ENCODE assay signal across 8 mouse cellular contexts in genomic region chr15:11753216-11753615, GRCm38 (mm10).
DNase-seq lines count a peak whose midpoint lies in the region; ATAC-seq lines count a peak whose summit lies in the region.

No protein-coding gene starts in this region.

- ATAC-seq in hindbrain, embryonic 11.5 days (ENCODE audit: low FRiP score) = no peak
- no peak for ATAC-seq in hindbrain, embryonic 16.5 days
- ATAC-seq in stomach, embryonic 14.5 days (ENCODE audit: insufficient number of reproducible peaks, insufficient read depth, low FRiP score, low read depth) = peak; percentile 63; the same call in 1 of the 2 replicates

- no peaks in the 10 kb centered on the region for H3K9me3 ChIP-seq in hindbrain, embryonic 11.5 days (ENCODE audit: control insufficient read depth, low read length)
- no peaks in the 10 kb centered on the region for H3K9me3 ChIP-seq in hindbrain, embryonic 16.5 days (ENCODE audit: control insufficient read depth, low read length)
- no peaks in the 10 kb centered on the region for H3K9me3 ChIP-seq in stomach, embryonic 14.5 days (ENCODE audit: control insufficient read depth, low read depth, low read length)

- H3K36me3 ChIP-seq in hindbrain, embryonic 11.5 days (ENCODE audit: control insufficient read depth, insufficient read depth, low read length) = no peaks in the 10 kb centered on the region
- no peaks in the 10 kb centered on the region for H3K36me3 ChIP-seq in hindbrain, embryonic 16.5 days (ENCODE audit: control insufficient read depth, insufficient read depth, low read length)
- no peaks in the 10 kb centered on the region for H3K36me3 ChIP-seq in stomach, embryonic 14.5 days (ENCODE audit: control insufficient read depth, insufficient read depth, low read length)

- no peaks in the 10 kb centered on the region for H3K27me3 ChIP-seq in hindbrain, embryonic 11.5 days (ENCODE audit: control insufficient read depth, insufficient read depth, low read length)
- H3K27me3 ChIP-seq in hindbrain, embryonic 16.5 days (replicated peaks; ENCODE audit: control insufficient read depth, insufficient read depth, low read length) = no peaks in the 10 kb centered on the region
- no peaks in the 10 kb centered on the region for H3K27me3 ChIP-seq in stomach, embryonic 14.5 days (ENCODE audit: control insufficient read depth, insufficient read depth, low read length)

- H3K4me2 ChIP-seq in hindbrain, embryonic 11.5 days (replicated peaks; ENCODE audit: low read depth, low read length) = no peak overlapping the region
- no peak overlapping the region for H3K4me2 ChIP-seq in hindbrain, embryonic 16.5 days (ENCODE audit: low read length)
- H3K4me2 ChIP-seq in stomach, embryonic 14.5 days (replicated peaks; ENCODE audit: low read depth, low read length) = no peak overlapping the region

- no peak overlapping the region for H3K4me3 ChIP-seq in hindbrain, embryonic 11.5 days (ENCODE audit: low read depth, low read length)
- H3K4me3 ChIP-seq in hindbrain, embryonic 16.5 days (ENCODE audit: low read length) = no peak overlapping the region
- no peak overlapping the region for H3K4me3 ChIP-seq in stomach, embryonic 14.5 days (ENCODE audit: low read depth, low read length)

- no peak overlapping the region for H3K27ac ChIP-seq in hindbrain, embryonic 11.5 days (ENCODE audit: low read depth, low read length)
- H3K27ac ChIP-seq in hindbrain, embryonic 16.5 days (ENCODE audit: low read depth, low read length) = no peak overlapping the region
- H3K27ac ChIP-seq in stomach, embryonic 14.5 days (ENCODE audit: low read length) = no peak overlapping the region

- peak; percentile 44 for DNase-seq in hindbrain, embryonic 11.5 days (ENCODE audit: low spot score)
- peak; percentile 58 to 66 for DNase-seq in adrenal gland, postnatal 36 days
- peak; percentile 39 to 48 for DNase-seq in heart, adult 9 months (ENCODE audit: low spot score in 2 of 2)
- peak; percentile 57 to 63 for DNase-seq in kidney, postnatal 25 days
- peak; percentile 55 to 73 for DNase-seq in lung, adult 18-20 months
- DNase-seq in thymus, postnatal 10 days (ENCODE audit: low spot score in 2 of 2) = no peak

- no peaks in the 10 kb centered on the region for H3K4me1 ChIP-seq in hindbrain, embryonic 11.5 days (replicated peaks; ENCODE audit: control insufficient read depth, insufficient read depth, low read length)
- H3K4me1 ChIP-seq in hindbrain, embryonic 16.5 days (ENCODE audit: control insufficient read depth, insufficient read depth, low read depth, low read length) = no peaks in the 10 kb centered on the region
- no peaks in the 10 kb centered on the region for H3K4me1 ChIP-seq in stomach, embryonic 14.5 days (ENCODE audit: control insufficient read depth, insufficient read depth, low read length)

- no peak overlapping the region for H3K9ac ChIP-seq in hindbrain, embryonic 11.5 days (ENCODE audit: low read depth, low read length)
- no peak overlapping the region for H3K9ac ChIP-seq in hindbrain, embryonic 16.5 days (ENCODE audit: low read depth, low read length)
- no peak overlapping the region for H3K9ac ChIP-seq in stomach, embryonic 14.5 days (replicated peaks; ENCODE audit: low read depth, low read length)

- WGBS in hindbrain, embryonic 11.5 days = 33% methylated on average over 3 of the region's 3 CpGs
- WGBS in hindbrain, embryonic 16.5 days = 38% methylated on average over 3 of the region's 3 CpGs
- WGBS in stomach, embryonic 14.5 days = 16% methylated on average over 3 of the region's 3 CpGs

Comparison
In these comparisons a context has a peak if more than half of its experiments do, and no peak if none do; other contexts are left out.
1. DNase-seq: peak in hindbrain, embryonic 11.5 days (single experiment), adrenal gland, postnatal 36 days (2 of 2), heart, adult 9 months (2 of 2), kidney, postnatal 25 days (2 of 2) and lung, adult 18-20 months (2 of 2); none in thymus, postnatal 10 days (0 of 2).